Mouse (Mus musculus): ENCODE data around the gene Gja5.

DNA sequence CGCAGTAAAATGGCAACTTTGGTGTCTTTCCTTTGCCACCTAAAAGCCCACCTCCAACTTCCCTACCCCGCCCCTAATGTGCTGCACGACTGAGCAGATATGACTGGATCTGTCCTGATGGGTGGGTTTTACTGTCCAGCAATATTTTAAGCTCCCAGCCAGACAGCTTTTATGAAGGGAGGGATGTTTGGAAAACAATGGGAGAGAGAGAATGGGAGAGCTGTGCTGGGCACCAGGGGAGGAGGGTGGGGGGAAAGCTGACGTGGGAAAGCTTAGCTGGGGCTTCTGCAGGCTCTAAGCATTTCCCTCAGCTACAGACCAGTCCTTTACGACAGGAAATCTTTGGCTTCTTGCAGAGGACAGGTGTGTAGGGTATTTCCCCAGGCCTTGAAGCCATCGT is 21.4 kb downstream of the Gja5 start, which contains the start of gene Gja8:
- TF ChIP-seq CTCF (IDR thresholded peaks at IDR 0.05) (no peak), EP300 (IDR thresholded peaks at IDR 0.05; ENCODE audit: insufficient read depth, low read depth, low read length) (no peak)

Measured in heart, adult 2 months (tissue).